Mouse (Mus musculus) stomach, embryonic 16.5 days (tissue): Measurements from ENCODE around the gene Nrl. TPM values are rescaled to one million over a fixed set of nuclear protein-coding genes. Genes with fewer than 3 reads are reported as not detected.

Experiments used
- ATAC-seq: fragments of 200-750 bp; cut with Nextera tagmentation; 2 replicates; pipeline ENCODE4 v1.8.0; 2017; ENCODE audit warnings: moderate number of reproducible peaks, moderate TSS enrichment; ENCODE audit not compliant: insufficient read depth, low FRiP score
- H3K27ac ChIP-seq: fragments of 300-500 bp; sonication (generic); 2 replicates; pipeline ENCODE4 v1.5.1; 2014; ENCODE audit warnings: low read length
- H3K27me3 ChIP-seq: fragments of 300-500 bp; sonication (generic); 2 replicates; pipeline ENCODE4 v1.6.1; 2014; ENCODE audit warnings: low read length, control low read depth, mixed read lengths; ENCODE audit not compliant: control insufficient read depth, insufficient read depth
- H3K36me3 ChIP-seq: fragments of 300-500 bp; sonication (generic); 2 replicates; pipeline ENCODE4 v1.6.1; 2014; ENCODE audit warnings: low read length; ENCODE audit not compliant: control insufficient read depth, insufficient read depth
- H3K4me1 ChIP-seq: fragments of 300-500 bp; sonication (generic); 2 replicates; pipeline ENCODE4 v1.6.1; 2014; ENCODE audit warnings: low read length, control low read depth, mixed read lengths; ENCODE audit not compliant: control insufficient read depth, insufficient read depth
- H3K4me2 ChIP-seq: fragments of 300-500 bp; sonication (generic); 2 replicates; pipeline ENCODE4 v1.6.1; 2014; ENCODE audit warnings: low read depth, low read length, mixed read lengths
- H3K4me3 ChIP-seq: fragments of 300-500 bp; sonication (generic); replicated peaks from 2 replicates; pipeline ENCODE4 v1.5.1; 2014; ENCODE audit warnings: mild to moderate bottlenecking, low read length
- H3K9ac ChIP-seq: fragments of 300-500 bp; sonication (generic); 2 replicates; pipeline ENCODE4 v1.6.1; 2014; ENCODE audit warnings: low read length
- H3K9me3 ChIP-seq: fragments of 300-500 bp; sonication (generic); replicated peaks from 2 replicates; pipeline ENCODE4 v1.6.1; 2016; ENCODE audit warnings: low read length, control low read depth; ENCODE audit not compliant: control insufficient read depth
- WGBS: fragments of 180-500 bp; shearing (Covaris S2); extraction: QIAGEN DNeasy Blood & Tissue Kit; methylation state at CpG from one replicate; pipeline ENCODE4 v1.1.7; 2014; 5-methylcytosine and 5-hydroxymethylcytosine counted together
- polyA plus RNA-seq: library from polyadenylated mRNA; unstranded; fragments of >200 nt; fragmentation: Nextera tagmentation; extraction: Ambion mirVana; gene quantifications from 2 replicates; pipeline ENCODE4 v1.2.1, GENCODE M21; 2015

The Nrl gene
- not detected in 2 replicates for polyA plus RNA-seq

DNA sequence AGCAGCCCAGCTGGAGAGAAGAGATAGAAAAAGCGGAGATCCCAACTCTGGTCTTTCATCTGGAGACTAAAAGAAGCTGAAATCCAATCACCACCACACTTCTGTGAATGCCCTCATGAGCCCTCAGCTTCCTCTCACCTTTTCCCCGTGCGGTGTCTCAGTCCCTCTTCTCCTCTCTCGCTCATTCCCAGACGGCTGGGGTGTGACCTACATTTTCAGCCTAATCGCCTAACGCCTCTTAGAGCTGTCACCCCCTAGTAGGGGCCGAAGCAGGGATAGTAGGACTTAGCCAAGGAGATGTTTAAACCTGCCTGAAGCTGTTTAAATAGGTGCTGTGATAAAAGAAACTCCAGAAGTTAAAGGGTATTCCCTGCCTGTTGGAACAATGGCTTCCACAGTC, at the start of gene Nrl:
TSS of gene Nrl (minus strand) at position 197 of the 400 bp plus-strand sequence.
- no peaks in the 10 kb centered on the region for H3K9me3 ChIP-seq

GRCm38 (mm10) chr14:55571760-55572159, 47.0 kb upstream of the Nrl start:
- no peaks in the 10 kb centered on the region for H3K27me3 ChIP-seq
- no peaks in the 10 kb centered on the region; the same call in 1 of the 2 replicates for H3K4me1 ChIP-seq
- H3K27ac ChIP-seq, result no peak overlapping the region
- H3K4me3 ChIP-seq, result no peak overlapping the region
- no peak overlapping the region for H3K9ac ChIP-seq
- no peaks in the 10 kb centered on the region for H3K9me3 ChIP-seq
- ATAC-seq, result no peak
- 0 out of 2 replicates have a peak, but pooled peaks cover 10% of the 10 kb centered on the region for H3K36me3 ChIP-seq
- H3K4me2 ChIP-seq, result no peak overlapping the region

More for the DNA sequence above, at the start of gene Nrl:
- Histone ChIP-seq H3K27ac (no peak within 1 kb of the TSS), H3K4me3 (no peak within 1 kb of the TSS), H3K36me3 (no peaks in the 10 kb centered on the region), H3K27me3 (peaks cover 19% of the 10 kb centered on the region), H3K9ac (no peak within 1 kb of the TSS), H3K4me2 (no peak within 1 kb of the TSS), H3K4me1 (no peaks in the 10 kb centered on the region)
- no peak for ATAC-seq
- 21% methylated on average over 8 of the region's 8 CpGs for WGBS

- WGBS, result 90% methylated on average over 2 of the region's 2 CpGs
- H3K36me3 ChIP-seq, result peaks cover 18% of the 10 kb centered on the region; the same call in 1 of the 2 replicates
- no peak overlapping the region for H3K4me2 ChIP-seq
- H3K27ac ChIP-seq, result no peak overlapping the region
- H3K9ac ChIP-seq, result no peak overlapping the region
- H3K27me3 ChIP-seq, result no peaks in the 10 kb centered on the region
- no peaks in the 10 kb centered on the region for H3K9me3 ChIP-seq
- H3K4me1 ChIP-seq, result no peaks in the 10 kb centered on the region; the same call in 1 of the 2 replicates
- no peak for ATAC-seq
- H3K4me3 ChIP-seq, result no peak overlapping the region
Observed at GRCm38 (mm10) chr14:55570588-55570987, 45.8 kb upstream of the Nrl start.

DNA sequence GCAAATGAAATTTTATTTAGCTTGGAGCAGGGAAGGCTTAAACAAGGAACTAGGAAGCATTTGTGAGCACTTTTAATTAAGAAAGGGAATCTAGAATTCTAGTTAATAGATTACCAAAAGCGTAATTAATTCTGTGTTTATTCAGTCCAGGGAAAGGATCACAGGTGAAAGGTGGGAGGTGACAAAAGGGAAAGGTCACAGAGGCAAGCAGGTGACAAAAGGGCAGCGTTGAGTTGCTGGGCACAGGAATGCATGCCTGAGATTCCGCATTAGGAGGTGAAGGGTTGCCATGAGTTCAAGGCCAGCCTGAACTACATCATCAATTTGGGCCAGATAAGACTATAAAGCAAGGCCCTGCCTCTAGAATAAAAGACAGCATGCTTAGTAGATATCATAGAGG, 42.7 kb upstream of the Nrl start:
- H3K4me3 ChIP-seq, result no peak overlapping the region
- no peak for ATAC-seq
- 80% methylated on average over 3 of the region's 3 CpGs for WGBS
- no peak overlapping the region for H3K27ac ChIP-seq
- H3K9ac ChIP-seq, result no peak overlapping the region
- H3K4me1 ChIP-seq, result no peaks in the 10 kb centered on the region
- H3K4me2 ChIP-seq, result no peak overlapping the region
- H3K27me3 ChIP-seq, result no peaks in the 10 kb centered on the region
- peaks cover 22% of the 10 kb centered on the region for H3K36me3 ChIP-seq
- H3K9me3 ChIP-seq, result no peaks in the 10 kb centered on the region

DNA sequence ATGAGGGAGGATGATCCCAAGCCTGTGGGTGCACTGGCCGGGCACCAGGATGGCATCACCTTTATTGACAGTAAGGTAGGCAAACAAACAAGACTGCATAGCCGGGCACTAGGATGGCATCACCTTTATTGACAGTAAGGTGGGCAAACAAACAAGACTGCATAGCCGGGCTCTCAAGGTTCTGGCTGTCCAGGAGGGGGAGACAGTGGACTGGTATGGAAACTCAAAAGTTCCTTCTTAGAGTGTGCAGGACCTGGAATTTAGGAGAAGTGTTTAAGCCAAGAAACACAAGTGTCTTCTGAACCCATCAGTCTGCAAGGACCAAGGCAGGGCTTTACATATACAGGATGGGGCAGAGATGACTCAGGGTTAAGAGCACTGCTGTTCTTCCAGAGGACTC, 41.0 kb upstream of the Nrl start:
- WGBS, result 68% methylated on average over 3 of the region's 3 CpGs

GRCm38 (mm10) chr14:55563249-55563648, 38.5 kb upstream of the Nrl start:
- Histone ChIP-seq H3K4me1 (peaks cover 15% of the 10 kb centered on the region), H3K27ac (no peak overlapping the region), H3K9me3 (no peaks in the 10 kb centered on the region), H3K9ac (no peak overlapping the region), H3K36me3 (peaks cover 19% of the 10 kb centered on the region), H3K4me2 (no peak overlapping the region), H3K4me3 (no peak overlapping the region), H3K27me3 (no peaks in the 10 kb centered on the region)
- 90% methylated on average over 11 of the region's 11 CpGs for WGBS
- no peak for ATAC-seq

More for the DNA sequence above, 41.0 kb upstream of the Nrl start:
- Histone ChIP-seq H3K27me3 (no peaks in the 10 kb centered on the region), H3K4me1 (peaks cover 13% of the 10 kb centered on the region), H3K9ac (no peak overlapping the region), H3K4me3 (no peak overlapping the region), H3K9me3 (no peaks in the 10 kb centered on the region), H3K36me3 (peaks cover 22% of the 10 kb centered on the region), H3K4me2 (no peak overlapping the region), H3K27ac (no peak overlapping the region)
- no peak for ATAC-seq

DNA sequence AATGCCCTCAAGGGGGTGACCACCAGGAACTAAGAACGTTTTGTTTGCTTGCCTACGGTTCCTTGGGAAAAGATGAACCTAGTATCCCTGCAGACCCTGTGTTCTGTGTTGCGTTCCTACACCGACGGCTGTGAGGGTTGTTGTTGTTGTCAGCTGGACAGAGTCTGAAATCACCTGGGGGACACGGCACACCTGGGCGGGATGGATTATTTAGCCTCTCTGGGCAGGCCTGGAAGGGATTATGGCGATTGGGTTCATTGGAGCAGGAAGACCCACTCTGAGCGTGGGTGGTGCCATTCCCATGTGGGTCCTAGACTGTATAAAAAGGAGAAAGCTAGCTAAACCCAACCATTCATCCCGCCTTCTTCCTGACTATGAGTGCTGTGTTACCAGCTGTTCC, 37.1 kb upstream of the Nrl start:
- H3K4me3 ChIP-seq, result no peak overlapping the region

GRCm38 (mm10) chr14:55560202-55561073, 35.7 kb upstream of the Nrl start, which contains the start of gene A730061H03Rik:
Gene A730061H03Rik, minus strand, starts transcription at chr14:55560406.
- Histone ChIP-seq H3K9ac (peak within 1 kb of the TSS; percentile 80), H3K4me1 (peaks cover 19% of the 10 kb centered on the region), H3K9me3 (no peaks in the 10 kb centered on the region), H3K4me2 (peak within 1 kb of the TSS; percentile 86), H3K4me3 (peak within 1 kb of the TSS; percentile 64), H3K27me3 (no peaks in the 10 kb centered on the region), H3K27ac (peak within 1 kb of the TSS; percentile 97), H3K36me3 (peaks cover 3% of the 10 kb centered on the region; the same call in 1 of the 2 replicates)
- under 1% methylated on average over 51 of the region's 51 CpGs for WGBS
- peak; percentile 95 for ATAC-seq

More for the DNA sequence above, 37.1 kb upstream of the Nrl start:
- peak overlapping the region; percentile 40 for H3K9ac ChIP-seq
- no peaks in the 10 kb centered on the region for H3K9me3 ChIP-seq
- peaks cover 15% of the 10 kb centered on the region for H3K4me1 ChIP-seq
- no peaks in the 10 kb centered on the region for H3K27me3 ChIP-seq
- H3K27ac ChIP-seq, result no peak overlapping the region
- 83% methylated on average over 10 of the region's 10 CpGs for WGBS
- 0 out of 2 replicates have a peak overlapping the region, but pooled peaks have one; percentile 86 for H3K4me2 ChIP-seq
- peaks cover 13% of the 10 kb centered on the region for H3K36me3 ChIP-seq
- no peak for ATAC-seq

DNA sequence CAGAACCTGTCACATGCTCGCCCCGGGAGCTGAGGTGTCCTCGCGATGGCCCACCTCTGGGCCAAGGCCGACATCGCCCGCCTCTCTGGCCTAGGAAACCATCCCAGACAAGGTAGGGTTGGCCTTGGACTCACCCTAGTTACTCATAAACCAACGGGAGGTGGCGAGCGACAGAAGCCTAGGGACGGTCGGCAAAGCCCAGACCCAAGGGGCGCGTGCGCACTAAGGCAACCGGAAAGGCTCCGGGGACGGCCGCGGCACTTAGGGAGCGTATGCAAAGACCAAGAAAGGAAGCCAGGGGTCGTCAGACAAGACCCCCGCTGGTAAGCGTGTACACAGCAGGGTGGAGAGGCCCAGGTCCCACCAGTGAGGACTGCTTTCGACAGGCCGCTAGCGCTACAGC, 35.0 kb upstream of the Nrl start, which contains the start of gene Dcaf11:
TSS of gene Dcaf11 (plus strand) at position 208 of the 403 bp plus-strand sequence.
- Histone ChIP-seq H3K27ac (peak within 1 kb of the TSS; percentile 97), H3K4me2 (peak within 1 kb of the TSS; percentile 86), H3K36me3 (no peaks in the 10 kb centered on the region), H3K9me3 (no peaks in the 10 kb centered on the region), H3K4me1 (peaks cover 19% of the 10 kb centered on the region), H3K27me3 (no peaks in the 10 kb centered on the region), H3K9ac (peak within 1 kb of the TSS; percentile 80), H3K4me3 (peak within 1 kb of the TSS; percentile 64)
- ATAC-seq, result peak; percentile 82
- WGBS, result under 1% methylated on average over 27 of the region's 27 CpGs
